Mouse (Mus musculus) CH12.LX (cell line): Measurements from ENCODE around the gene Dnajb4. TPM values are rescaled to one million over a fixed set of nuclear protein-coding genes. Genes with fewer than 3 reads are reported as not detected.

Experiments used
- DNase-seq: peaks from one replicate; pipeline ENCODE4 v3.0.0-alpha.2; 2013; ENCODE audit errors: extremely low read depth
- H3K27ac ChIP-seq: 2 replicates; pipeline ENCODE4 v1.5.1; 2012; ENCODE audit warnings: low read depth, mild to moderate bottlenecking, control low read depth, moderate library complexity; ENCODE audit not compliant: insufficient read depth
- H3K27me3 ChIP-seq: replicated peaks from 2 replicates; pipeline ENCODE3; 2012; ENCODE audit warnings: inconsistent platforms
- H3K36me3 ChIP-seq, 2 experiments: replicated peaks in 1 of 2; 2 replicates each; pipeline versions ENCODE3 to v1.6.1; 2012; ENCODE audit warnings: inconsistent platforms in 1 of 2, low read length in 1 of 2, mild to moderate bottlenecking in 1 of 2, mixed read lengths in 1 of 2, moderate library complexity in 1 of 2; ENCODE audit not compliant: control insufficient read depth in 1 of 2, insufficient read depth in 1 of 2
- H3K4me1 ChIP-seq, 2 experiments: 2 replicates each; pipeline ENCODE4 v1.6.1; 2012; ENCODE audit warnings: inconsistent platforms in 1 of 2, moderate library complexity in 1 of 2; ENCODE audit not compliant: insufficient read depth in 2 of 2, control insufficient read depth in 1 of 2
- H3K4me2 ChIP-seq: 2 replicates; pipeline ENCODE4 v1.6.1; 2012; ENCODE audit warnings: low read depth, mild to moderate bottlenecking, control low read depth; ENCODE audit not compliant: poor library complexity, insufficient read depth, severe bottlenecking
- H3K4me3 ChIP-seq, 3 experiments: fragments of 150-350 bp in 1 of 3; sonication (generic) in 1 of 3; replicated peaks in 1 of 3; 2 replicates each; pipeline versions ENCODE3 to v1.5.1; 2011 to 2012; ENCODE audit warnings: low read depth in 2 of 3, low read length in 2 of 3, mild to moderate bottlenecking in 2 of 3, moderate library complexity in 2 of 3, control low read depth in 1 of 3, improper control_type of control experiment in 1 of 3, inconsistent platforms in 1 of 3, mixed read lengths in 1 of 3; ENCODE audit not compliant: poor library complexity in 1 of 3
- H3K79me2 ChIP-seq: replicated peaks from 2 replicates; pipeline ENCODE4 v1.6.1; 2012; ENCODE audit warnings: mild to moderate bottlenecking, moderate library complexity; ENCODE audit not compliant: control insufficient read depth, poor library complexity, insufficient read depth, severe bottlenecking; ENCODE audit errors: extremely low read depth
- H3K9ac ChIP-seq: 2 replicates; pipeline ENCODE4 v1.6.1; 2012; ENCODE audit warnings: low read depth, mild to moderate bottlenecking, control low read depth, moderate library complexity; ENCODE audit not compliant: insufficient read depth
- H3K9me3 ChIP-seq: replicated peaks from 2 replicates; pipeline ENCODE3; 2012; ENCODE audit warnings: low read length, inconsistent platforms, mixed read lengths
- BHLHE40 ChIP-seq: IDR thresholded peaks from 2 replicates; pipeline ENCODE4 v1.6.1; 2011; ENCODE audit warnings: mild to moderate bottlenecking, low read depth, low read length, improper control_type of control experiment
- CHD1 ChIP-seq: IDR thresholded peaks from 2 replicates; pipeline ENCODE4 v1.6.1; 2012; ENCODE audit warnings: low read depth, low read length, improper control_type of control experiment, inconsistent platforms
- E2F4 ChIP-seq: IDR thresholded peaks from 2 replicates; pipeline ENCODE4 v1.6.1; 2011; ENCODE audit warnings: low read depth, low read length, improper control_type of control experiment; ENCODE audit not compliant: insufficient replicate concordance
- ELF1 ChIP-seq: IDR thresholded peaks from 2 replicates; pipeline ENCODE4 v1.6.1; 2014; ENCODE audit warnings: low read depth, mild to moderate bottlenecking, inconsistent platforms, low read length, improper control_type of control experiment
- JUN ChIP-seq: IDR thresholded peaks from 2 replicates; pipeline ENCODE4 v1.6.1; 2011; ENCODE audit warnings: low read depth, mild to moderate bottlenecking, low read length, improper control_type of control experiment, moderate library complexity; ENCODE audit not compliant: insufficient read depth
- JUND ChIP-seq: conservative IDR thresholded peaks from 2 replicates; pipeline ENCODE4 v1.6.1; 2011; ENCODE audit warnings: low read depth, low read length, improper control_type of control experiment
- KAT2A ChIP-seq: IDR thresholded peaks from 2 replicates; pipeline ENCODE4 v1.6.1; 2012; ENCODE audit warnings: low read length, improper control_type of control experiment, inconsistent platforms; ENCODE audit not compliant: insufficient replicate concordance
- MAFK ChIP-seq: IDR thresholded peaks from 2 replicates; pipeline ENCODE4 v1.6.1; 2011; ENCODE audit warnings: low read length, improper control_type of control experiment; ENCODE audit not compliant: insufficient replicate concordance
- MAX ChIP-seq: IDR thresholded peaks from 2 replicates; pipeline ENCODE4 v1.6.1; 2011; ENCODE audit warnings: low read length, improper control_type of control experiment
- MEF2A ChIP-seq: IDR thresholded peaks from 2 replicates; pipeline ENCODE4 v1.6.1; 2014; ENCODE audit warnings: low read depth, mild to moderate bottlenecking, inconsistent platforms, low read length, improper control_type of control experiment, borderline replicate concordance
- MYC ChIP-seq: IDR thresholded peaks from 2 replicates; pipeline ENCODE4 v1.6.1; 2011; ENCODE audit warnings: low read depth, mild to moderate bottlenecking, improper control_type of control experiment, low read length
- NELFE ChIP-seq: IDR thresholded peaks from 2 replicates; pipeline ENCODE4 v1.6.1; 2011; ENCODE audit warnings: low read depth, low read length, improper control_type of control experiment
- PAX5 ChIP-seq: IDR thresholded peaks from 2 replicates; pipeline ENCODE4 v1.6.1; 2012; ENCODE audit warnings: low read length, inconsistent platforms, mixed read lengths
- POLR2A ChIP-seq: IDR thresholded peaks from 2 replicates; pipeline ENCODE4 v1.6.1; 2011; ENCODE audit warnings: low read depth, mild to moderate bottlenecking, improper control_type of control experiment, low read length
- RAD21 ChIP-seq: IDR thresholded peaks from 2 replicates; pipeline ENCODE4 v1.6.1; 2011; ENCODE audit warnings: low read depth, mild to moderate bottlenecking, low read length, improper control_type of control experiment, moderate library complexity
- RCOR1 ChIP-seq: conservative IDR thresholded peaks from 2 replicates; pipeline ENCODE4 v1.6.1; 2012; ENCODE audit warnings: low read depth, mild to moderate bottlenecking, inconsistent platforms, low read length, improper control_type of control experiment
- SMC3 ChIP-seq: IDR thresholded peaks from 2 replicates; pipeline ENCODE4 v1.6.1; 2011; ENCODE audit warnings: low read depth, low read length, improper control_type of control experiment
- TBP ChIP-seq: conservative IDR thresholded peaks from 2 replicates; pipeline ENCODE4 v1.6.1; 2011; ENCODE audit warnings: low read depth, low read length, improper control_type of control experiment
- TCF12 ChIP-seq: IDR thresholded peaks from 2 replicates; pipeline ENCODE4 v1.6.1; 2014; ENCODE audit warnings: low read depth, mild to moderate bottlenecking, inconsistent platforms, low read length, improper control_type of control experiment
- UBTF ChIP-seq: IDR thresholded peaks from 2 replicates; pipeline ENCODE4 v1.6.1; 2012; ENCODE audit warnings: low read depth, mild to moderate bottlenecking, inconsistent platforms, low read length, improper control_type of control experiment, moderate library complexity
- ZC3H11A ChIP-seq: IDR thresholded peaks from 2 replicates; pipeline ENCODE4 v1.6.1; 2012; ENCODE audit warnings: low read depth, mild to moderate bottlenecking, inconsistent platforms, low read length, improper control_type of control experiment
- ZKSCAN1 ChIP-seq: IDR thresholded peaks from 2 replicates; pipeline ENCODE4 v1.6.1; 2012; ENCODE audit warnings: low read depth, inconsistent platforms, low read length, improper control_type of control experiment, borderline replicate concordance
- ZMIZ1 ChIP-seq: IDR thresholded peaks from 2 replicates; pipeline ENCODE4 v1.6.1; 2012; ENCODE audit warnings: low read depth, mild to moderate bottlenecking, inconsistent platforms, low read length, improper control_type of control experiment
- dilution Hi-C: fragments of 300-500 bp; cut with MboI; formaldehyde crosslinking; loops from 2 replicates; pipeline ENCODE4 v1.14.3; 2020; ENCODE audit warnings: low sequenced_read_pairs; ENCODE audit not compliant: extremely low pct_unique_long_range_greater_than_20kb, extremely low pct_ligation_motif_present
- in situ Hi-C: fragments of 300-500 bp; cut with MboI; formaldehyde crosslinking; loops from 3 replicates; pipeline ENCODE4 v1.14.3; 2019; ENCODE audit warnings: low sequenced_read_pairs, low pct_ligation_motif_present, low pct_unique_long_range_greater_than_20kb, mixed read lengths
- polyA plus RNA-seq: library from polyadenylated mRNA; unstranded; fragments of >175 nt; gene quantifications from 2 replicates; pipeline ENCODE4 v1.2.1, GENCODE M21; 2012; ENCODE audit warnings: low read depth; ENCODE audit not compliant: insufficient read length
- total RNA-seq, 2 experiments: library from RNA; depleted of rRNA; stranded (reverse); fragments of 300-350 nt in 1 of 2; fragments of >200 nt in 1 of 2; gene quantifications; 2 replicates each; pipeline ENCODE4 v1.2.3; 2012 to 2014

Gene Dnajb4
- total and polyA plus RNA-seq, 3 experiments = 11.7 to 26.4 (median 17.7) TPM

DNA sequence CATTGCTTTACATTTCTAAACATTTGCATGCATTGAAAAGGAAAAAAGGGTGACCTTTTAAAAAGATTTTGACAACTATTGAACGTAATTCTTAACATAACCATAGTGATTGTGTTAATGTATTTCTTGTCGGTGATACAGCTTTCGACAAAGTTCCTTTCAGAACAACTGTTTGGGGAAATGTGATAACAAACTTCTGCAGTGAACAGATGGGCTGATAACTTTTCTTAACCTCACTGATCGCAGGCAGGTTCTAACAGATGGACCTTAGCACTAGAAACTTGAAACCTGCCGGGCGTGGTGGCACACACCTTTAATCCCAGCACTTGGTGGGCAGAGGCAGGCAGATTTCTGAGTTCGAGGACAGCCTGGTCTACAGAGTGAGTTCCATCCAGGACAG lies 18.7 kb upstream of the Dnajb4 start:
- TF ChIP-seq MYC (no peak), MAX (no peak), JUN (no peak), SMC3 (no peak), TBP (no peak), ZC3H11A (no peak), PAX5 (no peak), RCOR1 (no peak), KAT2A (no peak), NELFE (no peak), CHD1 (no peak), TCF12 (no peak), ZKSCAN1 (no peak), UBTF (no peak), E2F4 (no peak), MAFK (no peak), ZMIZ1 (no peak)
- dilution Hi-C loops = no loop called here

DNA sequence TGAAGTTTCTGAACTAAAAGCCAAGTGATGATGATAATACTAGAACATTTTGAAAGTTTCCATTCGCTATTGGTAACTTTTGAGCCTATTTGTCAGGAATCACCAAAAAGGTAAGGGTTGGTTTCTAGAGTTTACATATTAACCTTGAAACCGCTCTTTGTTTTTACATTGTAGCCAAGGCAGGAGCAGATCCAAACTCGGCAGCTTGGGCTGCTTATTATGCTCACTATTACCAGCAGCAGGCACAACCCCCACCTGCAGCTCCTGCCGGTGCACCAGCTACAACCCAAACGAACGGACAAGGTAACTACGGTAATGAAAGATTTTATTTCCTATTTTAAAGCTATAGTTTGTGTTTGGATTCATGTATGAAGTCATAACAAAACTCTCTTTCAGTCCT lies 15.8 kb upstream of the Dnajb4 start:
- H3K27ac ChIP-seq = no peak overlapping the region
- dilution Hi-C loops = no loop called here
- H3K27me3 ChIP-seq = no peaks in the 10 kb centered on the region
- H3K36me3 ChIP-seq = peaks cover 68 to 94% of the 10 kb centered on the region in 2 experiments
- in situ Hi-C loops = no loop called here
- no peak overlapping the region for H3K9ac ChIP-seq
- peaks cover 0 to 2% of the 10 kb centered on the region in 2 experiments; a peak in 2 of 4 replicates for H3K4me1 ChIP-seq
- H3K9me3 ChIP-seq = no peaks in the 10 kb centered on the region
- no peak overlapping the region for H3K4me3 ChIP-seq
- TF ChIP-seq JUND (no peak), POLR2A (no peak), ELF1 (no peak), BHLHE40 (no peak), E2F4 (no peak), MYC (no peak), ZMIZ1 (no peak), UBTF (no peak), SMC3 (no peak), PAX5 (no peak), MEF2A (no peak), TBP (no peak), RAD21 (no peak)
- TF ChIP-seq, all 38 proteins: peak for 0
- no peak for DNase-seq
- no peak overlapping the region for H3K4me2 ChIP-seq
- H3K79me2 ChIP-seq = peaks cover 41% of the 10 kb centered on the region

More for the DNA sequence above, 18.7 kb upstream of the Dnajb4 start:
- Histone ChIP-seq H3K9ac (no peak overlapping the region), H3K4me1 (peaks cover 0 to 15% of the 10 kb centered on the region in 2 experiments; a peak in 2 of 4 replicates), H3K27me3 (no peaks in the 10 kb centered on the region), H3K9me3 (no peaks in the 10 kb centered on the region), H3K4me2 (no peak overlapping the region), H3K27ac (no peak overlapping the region), H3K79me2 (peaks cover 37% of the 10 kb centered on the region), H3K4me3 (no peak overlapping the region), H3K36me3 (peaks cover 68 to 94% of the 10 kb centered on the region in 2 experiments)
- DNase-seq = no peak
- in situ Hi-C loops = no loop called here
